Mouse (Mus musculus) bone marrow, adult 2 months (tissue): Measurements from ENCODE around the gene Sirt6. TPM values are rescaled to one million over a fixed set of nuclear protein-coding genes. Genes with fewer than 3 reads are reported as not detected.

Source experiments
- H3K27ac ChIP-seq: fragments of 200-500 bp; 2 replicates; pipeline ENCODE4 v1.5.1; 2012; ENCODE audit warnings: low read depth, mild to moderate bottlenecking, control low read depth, inconsistent platforms, low read length; ENCODE audit not compliant: control insufficient read depth, poor library complexity, insufficient read depth
- H3K4me1 ChIP-seq: fragments of 200-500 bp; 2 replicates; pipeline ENCODE4 v1.6.1; 2011; ENCODE audit warnings: low read length; ENCODE audit not compliant: control insufficient read depth, insufficient read depth
- H3K4me3 ChIP-seq: fragments of 200-500 bp; replicated peaks from 2 replicates; pipeline ENCODE3; 2011; ENCODE audit warnings: mild to moderate bottlenecking, low read depth, low read length, control low read depth; ENCODE audit not compliant: control insufficient read depth
- CTCF ChIP-seq: fragments of 200-500 bp; IDR thresholded peaks from 2 replicates; pipeline ENCODE4 v1.5.1; 2011; ENCODE audit warnings: low read length, control low read depth; ENCODE audit not compliant: control insufficient read depth, insufficient read depth
- POLR2A ChIP-seq: fragments of 200-500 bp; IDR thresholded peaks from 2 replicates; pipeline ENCODE4 v1.6.1; 2011; ENCODE audit warnings: low read depth, mild to moderate bottlenecking, control low read depth, low read length, borderline replicate concordance; ENCODE audit not compliant: control insufficient read depth
- WGBS: fragments of 180-500 bp; shearing (Covaris S2); methylation state at CpG from one replicate; pipeline ENCODE4 v1.1.7; 2018; 5-methylcytosine and 5-hydroxymethylcytosine counted together
- polyA plus RNA-seq: library from polyadenylated mRNA; stranded (reverse); fragments of >200 nt; gene quantifications from 2 replicates; pipeline ENCODE4 v1.2.4, GENCODE M21; 2011; ENCODE audit warnings: low replicate concordance; ENCODE audit not compliant: missing spikeins, insufficient read depth, insufficient read length

The Sirt6 gene
- polyA plus RNA-seq, 1 experiment = 16.8 TPM

DNA sequence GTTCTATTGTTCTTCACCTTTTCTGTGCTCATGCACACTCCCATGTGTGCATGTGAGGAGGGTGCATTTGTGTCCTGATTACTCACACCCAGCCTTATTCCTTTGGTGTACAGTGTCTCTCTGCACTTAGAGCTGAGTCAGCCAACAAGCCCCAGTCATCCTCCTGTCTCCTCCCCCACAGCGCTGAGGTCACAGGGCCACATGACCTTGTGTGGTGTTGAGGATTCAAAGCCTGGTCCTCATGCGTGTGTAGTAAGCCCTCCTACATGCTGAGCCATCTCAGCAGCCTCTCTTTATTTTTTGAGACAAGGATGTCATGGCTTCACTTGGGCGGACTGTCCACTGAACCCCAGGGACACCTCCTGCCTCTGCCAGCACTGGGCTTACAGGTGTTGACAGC lies 14.8 kb downstream of the Sirt6 start:
- TF ChIP-seq POLR2A (no peak), CTCF (no peak)
- 74% methylated on average over 3 of the region's 3 CpGs for WGBS
- Histone ChIP-seq H3K4me3 (no peak overlapping the region), H3K27ac (no peak overlapping the region), H3K4me1 (no peaks in the 10 kb centered on the region)

DNA sequence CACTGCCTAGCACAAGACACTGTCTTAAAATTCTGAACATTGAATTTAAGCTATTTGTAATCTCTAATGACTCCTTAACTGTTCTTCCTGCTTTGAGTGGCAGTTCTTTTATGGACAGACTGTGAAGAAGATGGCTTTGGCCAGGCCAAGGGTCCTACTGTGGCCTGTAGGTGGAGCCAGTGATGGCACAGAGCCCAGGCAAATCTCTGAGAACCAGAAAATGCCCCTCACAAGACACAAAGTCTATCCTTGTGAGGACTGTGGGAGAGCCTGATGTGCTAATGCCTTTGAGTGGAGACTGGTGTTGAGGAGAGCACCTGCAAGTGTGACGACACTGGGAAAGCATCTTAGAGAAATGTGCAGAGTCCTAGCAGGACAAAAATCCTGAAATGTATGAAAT lies 19.3 kb downstream of the Sirt6 start:
- 92% methylated on average over 1 of the region's 1 CpGs for WGBS
- H3K4me1 ChIP-seq = peaks cover 4% of the 10 kb centered on the region; the same call in 1 of the 2 replicates
- no peak overlapping the region for H3K27ac ChIP-seq
- H3K4me3 ChIP-seq = no peak overlapping the region
- TF ChIP-seq CTCF = peak; percentile 33; the same call in 1 of the 2 replicates
- no peak for TF ChIP-seq POLR2A

DNA sequence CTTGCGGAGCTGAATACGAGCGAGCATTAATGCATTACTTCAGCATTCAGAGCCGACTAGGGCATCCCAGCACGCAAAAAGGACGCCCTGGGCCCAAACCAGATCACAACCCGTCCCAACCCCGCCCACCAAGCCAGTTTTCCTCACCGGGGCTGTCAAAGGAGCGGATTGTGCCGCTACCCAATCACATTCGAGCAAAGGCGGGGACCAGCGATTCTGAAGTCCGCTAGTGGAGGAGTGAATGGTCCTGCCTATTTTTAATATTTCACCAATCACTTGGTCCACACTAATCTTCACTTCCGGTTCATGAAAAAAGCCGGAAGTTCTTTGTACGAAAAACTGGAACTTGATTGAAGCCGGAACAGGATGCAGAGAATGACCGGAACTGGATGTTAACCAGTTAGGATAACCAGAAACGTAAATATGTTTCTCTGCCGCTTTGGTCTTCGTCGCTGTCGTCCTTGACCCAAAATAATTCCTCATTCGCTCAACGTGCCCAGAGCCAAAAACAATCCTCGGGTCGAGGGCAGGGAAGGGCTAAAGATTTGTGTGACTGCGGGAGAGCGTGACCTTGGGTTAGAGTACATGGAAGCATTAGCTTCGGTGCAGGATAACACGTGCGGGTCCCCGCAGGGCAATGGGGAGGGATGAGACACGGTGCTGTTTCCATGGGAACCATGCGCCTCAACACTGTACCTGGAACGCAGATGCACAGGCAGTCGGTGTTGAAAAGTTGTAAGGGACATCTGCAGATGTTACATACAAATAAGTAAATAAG lies 21.4 kb downstream of the Sirt6 start, which contains the start of gene BC025920:
BC025920 (plus strand) TSS at position 297 of the 778 bp plus-strand sequence.
- peak within 1 kb of the TSS; percentile 71 for H3K27ac ChIP-seq
- WGBS = 3% methylated on average over 39 of the region's 39 CpGs
- no peak for TF ChIP-seq CTCF
- peak; percentile 59 for TF ChIP-seq POLR2A
- H3K4me1 ChIP-seq = peaks cover 8% of the 10 kb centered on the region; the same call in 1 of the 2 replicates
- peak within 1 kb of the TSS; percentile 84 for H3K4me3 ChIP-seq

DNA sequence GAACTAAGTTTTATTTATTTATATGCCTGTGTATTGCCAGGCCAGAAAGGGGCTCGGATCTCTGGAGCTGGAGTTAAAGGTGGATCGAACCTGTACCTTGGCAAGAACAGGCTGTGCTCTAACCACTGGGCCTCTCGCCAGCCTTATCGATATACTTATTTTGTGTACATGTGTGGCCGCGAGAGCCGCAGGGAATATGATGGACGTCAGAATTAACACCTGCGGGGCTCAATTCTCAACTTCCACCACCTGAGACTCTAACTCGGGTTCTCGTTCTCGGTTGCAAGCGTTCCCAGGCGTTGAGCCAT lies 22.0 kb downstream of the Sirt6 start:
- TF ChIP-seq POLR2A (no peak), CTCF (no peak)
- peaks cover 8% of the 10 kb centered on the region; the same call in 1 of the 2 replicates for H3K4me1 ChIP-seq
- H3K27ac ChIP-seq = peak overlapping the region; percentile 71
- peak overlapping the region; percentile 47 for H3K4me3 ChIP-seq
- 1% methylated on average over 14 of the region's 14 CpGs for WGBS

DNA sequence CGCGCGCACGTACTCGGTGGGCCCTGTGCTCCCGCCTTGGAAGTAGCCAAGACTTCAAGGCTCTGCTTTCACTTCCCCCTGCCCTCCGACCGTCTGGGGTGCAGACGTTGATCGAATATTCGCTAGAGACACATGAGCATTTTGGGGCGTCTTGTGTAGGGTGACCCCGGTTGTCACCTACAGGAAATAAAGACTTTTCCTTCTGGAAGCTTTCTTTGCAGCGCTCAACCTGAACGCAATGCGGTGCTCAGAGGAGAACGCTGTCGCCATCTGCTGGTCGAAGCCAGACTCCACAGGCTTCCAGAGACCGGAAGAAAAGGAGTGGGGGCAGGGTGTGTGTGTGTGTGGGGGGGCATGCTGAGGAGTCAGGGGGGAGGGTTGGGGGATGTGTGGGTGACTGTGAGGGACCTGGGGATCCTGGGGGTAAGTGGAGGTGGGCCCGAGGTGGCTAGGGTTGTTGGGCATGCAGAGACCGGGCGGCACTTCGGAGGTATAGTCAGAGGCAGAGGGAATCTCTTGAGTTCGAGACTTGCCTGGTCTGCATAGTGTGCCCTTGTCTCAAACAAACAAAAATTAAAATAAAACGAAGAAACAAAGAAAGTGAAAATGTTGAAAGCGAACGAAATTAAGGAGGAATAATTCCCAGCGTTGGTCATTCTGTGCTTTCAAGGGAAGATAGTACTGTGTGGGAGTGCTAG lies 22.5 kb downstream of the Sirt6 start:
- Histone ChIP-seq H3K4me1 (peaks cover 8% of the 10 kb centered on the region; the same call in 1 of the 2 replicates), H3K4me3 (peak overlapping the region; percentile 59), H3K27ac (peak overlapping the region; percentile 71)
- TF ChIP-seq CTCF (peak; percentile 91), POLR2A (no peak)
- 3% methylated on average over 29 of the region's 29 CpGs for WGBS

DNA sequence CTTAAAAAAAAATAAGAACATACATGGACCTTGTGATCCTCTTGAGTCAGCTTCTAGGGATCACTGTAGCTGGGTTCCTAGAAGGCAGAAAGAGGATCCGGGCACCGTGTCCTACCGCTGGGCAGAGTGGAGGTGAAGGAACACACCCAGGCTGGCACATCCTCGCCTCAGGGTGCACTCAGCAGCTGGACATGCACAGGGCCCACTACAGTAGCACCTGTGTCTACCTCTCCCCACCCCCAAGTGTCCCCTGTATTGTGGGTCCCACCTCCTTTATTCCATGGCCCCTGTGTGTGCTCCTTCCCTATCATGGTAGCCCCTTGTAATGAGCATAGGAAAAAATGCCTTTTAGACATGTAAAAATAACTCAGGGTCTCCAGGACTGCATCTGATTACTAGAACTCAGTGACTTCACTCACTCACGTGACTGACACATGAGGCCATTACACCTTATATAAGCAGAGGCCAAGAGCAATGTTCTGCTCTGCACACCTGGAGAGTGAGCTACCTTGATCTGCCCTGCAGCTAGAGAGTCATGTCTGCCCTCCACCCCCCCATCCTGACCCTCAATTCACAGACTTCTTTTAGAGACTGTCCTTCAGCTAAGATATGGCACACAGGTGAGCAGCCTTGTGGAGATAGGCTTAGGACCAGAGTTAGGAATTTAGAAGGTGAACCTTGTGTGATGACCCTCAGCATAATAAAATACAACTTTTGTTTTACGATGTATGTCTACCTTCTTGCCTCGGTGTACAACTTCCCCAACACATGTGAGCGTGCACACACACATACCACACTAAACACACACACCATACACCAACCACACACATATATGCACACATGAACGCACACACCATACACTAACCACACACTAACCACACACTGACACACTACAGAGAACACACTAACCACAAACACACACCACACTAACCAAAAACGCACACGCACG lies 23.3 kb downstream of the Sirt6 start:
- H3K4me3 ChIP-seq = peak overlapping the region; percentile 59
- peak overlapping the region; percentile 27; the same call in 1 of the 2 replicates for H3K27ac ChIP-seq
- TF ChIP-seq CTCF = no peak
- TF ChIP-seq POLR2A = no peak
- 37% methylated on average over 12 of the region's 12 CpGs for WGBS
- H3K4me1 ChIP-seq = peaks cover 8% of the 10 kb centered on the region; the same call in 1 of the 2 replicates

DNA sequence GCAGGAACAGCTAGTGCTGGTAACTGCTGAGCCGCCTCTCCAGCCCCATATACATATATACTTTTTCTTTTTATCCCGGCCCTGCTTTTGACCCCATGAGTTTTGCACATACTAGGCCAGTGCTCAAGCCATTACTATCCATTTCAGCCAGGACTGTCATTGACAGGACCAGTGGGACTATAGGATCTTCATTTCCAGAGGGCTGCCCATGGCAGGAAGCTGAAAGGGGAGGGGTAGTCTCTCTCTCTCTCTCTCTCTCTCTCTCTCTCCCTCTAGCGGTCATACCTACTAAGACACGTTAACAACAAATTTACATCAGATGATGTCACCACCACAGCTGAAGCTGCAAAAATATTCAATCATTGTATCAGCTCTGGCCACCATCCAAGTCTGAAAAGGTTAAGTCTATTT lies 24.9 kb downstream of the Sirt6 start:
- peaks cover 11% of the 10 kb centered on the region; the same call in 1 of the 2 replicates for H3K4me1 ChIP-seq
- no peak overlapping the region for H3K27ac ChIP-seq
- 20% methylated on average over 4 of the region's 4 CpGs for WGBS
- TF ChIP-seq POLR2A = no peak
- TF ChIP-seq CTCF = peak; percentile 38; the same call in 1 of the 2 replicates
- no peak overlapping the region for H3K4me3 ChIP-seq

DNA sequence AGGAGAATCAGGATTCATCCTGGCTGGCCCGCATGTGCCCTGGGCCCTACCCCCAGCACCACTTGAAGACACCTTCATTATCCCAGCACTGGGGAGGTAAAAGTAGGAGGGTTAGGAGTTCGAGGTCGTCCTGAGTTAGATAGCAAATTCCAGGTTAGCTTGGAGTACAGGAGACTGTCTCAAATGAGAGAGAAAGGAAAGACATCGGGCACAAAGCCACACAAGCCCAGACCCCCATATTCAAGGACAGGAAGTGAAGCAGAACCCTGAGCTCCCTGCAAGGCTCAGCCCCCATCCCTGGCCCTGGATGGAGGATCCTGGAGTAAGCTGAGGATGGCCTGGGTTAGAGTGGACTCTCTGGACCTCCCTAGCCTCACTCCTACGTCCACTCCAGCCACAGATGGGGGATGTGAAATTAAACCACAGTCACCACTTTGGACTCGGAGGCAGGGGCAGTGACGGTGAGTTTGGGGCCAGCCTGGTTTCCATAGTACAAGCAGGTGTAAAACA lies 26.1 kb downstream of the Sirt6 start:
- H3K4me1 ChIP-seq = peaks cover 13% of the 10 kb centered on the region
- H3K4me3 ChIP-seq = peak overlapping the region; percentile 63
- TF ChIP-seq CTCF (no peak), POLR2A (no peak)
- no peak overlapping the region for H3K27ac ChIP-seq
- 28% methylated on average over 7 of the region's 7 CpGs for WGBS
